Comparison of ENCODE assay signal across 13 mouse cellular contexts in genomic region chr1:40236694-40237093, GRCm38 (mm10). TPM values are rescaled to one million over a fixed set of nuclear protein-coding genes. Genes with fewer than 3 reads are reported as not detected.
A peak's percentile ranks its signal among the peaks of the same experiment; 100 is the strongest.
DNase-seq lines count a peak whose midpoint lies in the region; ATAC-seq and TF ChIP-seq lines count a peak whose summit lies in the region.
"Had no signal": no experiment of that assay in that cellular context is flagged by ENCODE, and none has a peak within 500 bp of the region (broad histone marks: within the 10 kb centered on the region; RNA-seq: fewer than 3 reads in every experiment).

No protein-coding gene starts in this region.

- no peaks in the 10 kb centered on the region for H3K27me3 ChIP-seq in liver, postnatal 0 days (ENCODE audit: insufficient read depth, low read length)
- no peaks in the 10 kb centered on the region for H3K27me3 ChIP-seq in kidney, embryonic 15.5 days
- no peaks in the 10 kb centered on the region for H3K27me3 ChIP-seq in stomach, embryonic 15.5 days (replicated peaks)
- H3K27me3 ChIP-seq: midbrain, embryonic 13.5 days had no signal

- no peak overlapping the region for H3K4me2 ChIP-seq in liver, postnatal 0 days (ENCODE audit: low read depth, low read length)
- H3K4me2 ChIP-seq in kidney, embryonic 15.5 days, result no peak overlapping the region
- no peak overlapping the region for H3K4me2 ChIP-seq in stomach, embryonic 15.5 days
- H3K4me2 ChIP-seq: midbrain, embryonic 13.5 days had no signal

- peak; percentile 74 for ATAC-seq in liver, postnatal 0 days
- ATAC-seq in kidney, embryonic 15.5 days (replicated peaks; ENCODE audit: low FRiP score), result peak; percentile 79
- no peak for ATAC-seq in stomach, embryonic 15.5 days (ENCODE audit: insufficient read depth, low FRiP score, low read depth)
- ATAC-seq: midbrain, embryonic 13.5 days had no signal

- no peak for TF ChIP-seq CTCF in liver, postnatal 0 days (IDR thresholded peaks at IDR 0.05; ENCODE audit: low read depth)

- H3K4me3 ChIP-seq in liver, postnatal 0 days (ENCODE audit: low read depth, low read length), result no peak overlapping the region
- H3K4me3 ChIP-seq in kidney, embryonic 15.5 days (replicated peaks), result no peak overlapping the region
- H3K4me3 ChIP-seq in stomach, embryonic 15.5 days (replicated peaks), result no peak overlapping the region
- H3K4me3 ChIP-seq: layer of hippocampus, adult 2 months; midbrain, embryonic 13.5 days had no signal

- H3K4me1 ChIP-seq in liver, postnatal 0 days (ENCODE audit: insufficient read depth), result peaks cover 40% of the 10 kb centered on the region
- peaks cover 42% of the 10 kb centered on the region for H3K4me1 ChIP-seq in kidney, embryonic 15.5 days
- peaks cover 25% of the 10 kb centered on the region; the same call in 1 of the 2 replicates for H3K4me1 ChIP-seq in stomach, embryonic 15.5 days
- H3K4me1 ChIP-seq: midbrain, embryonic 13.5 days had no signal

- H3K9me3 ChIP-seq in liver, postnatal 0 days (ENCODE audit: low read length), result no peaks in the 10 kb centered on the region
- no peaks in the 10 kb centered on the region for H3K9me3 ChIP-seq in kidney, embryonic 15.5 days (replicated peaks)
- no peaks in the 10 kb centered on the region for H3K9me3 ChIP-seq in stomach, embryonic 15.5 days
- H3K9me3 ChIP-seq: midbrain, embryonic 13.5 days had no signal

- WGBS in liver, postnatal 0 days (ENCODE audit: insufficient replicate concordance), result 53% methylated on average over 6 of the region's 6 CpGs
- WGBS in kidney, embryonic 15.5 days, result 31% methylated on average over 6 of the region's 6 CpGs
- WGBS in stomach, embryonic 15.5 days, result 38% methylated on average over 6 of the region's 6 CpGs

- intact Hi-C loops in heart, postnatal 25 days (cut with DNase I), result no loop called here

- peak overlapping the region; percentile 36; the same call in 1 of the 2 replicates for H3K27ac ChIP-seq in liver, postnatal 0 days (ENCODE audit: low read depth)
- no peak overlapping the region; the same call in 1 of the 2 replicates for H3K27ac ChIP-seq in kidney, embryonic 15.5 days
- peak overlapping the region; percentile 51; the same call in 1 of the 2 replicates for H3K27ac ChIP-seq in stomach, embryonic 15.5 days
- H3K27ac ChIP-seq: layer of hippocampus, adult 2 months; midbrain, embryonic 13.5 days had no signal

- no peaks in the 10 kb centered on the region for H3K36me3 ChIP-seq in liver, postnatal 0 days (replicated peaks; ENCODE audit: insufficient read depth, low read length)
- no peaks in the 10 kb centered on the region for H3K36me3 ChIP-seq in kidney, embryonic 15.5 days
- H3K36me3 ChIP-seq in stomach, embryonic 15.5 days, result no peaks in the 10 kb centered on the region
- H3K36me3 ChIP-seq: midbrain, embryonic 13.5 days had no signal

- no peak for TF ChIP-seq EP300 in liver, postnatal 0 days (IDR thresholded peaks at IDR 0.05; ENCODE audit: low read depth)

- H3K9ac ChIP-seq in liver, postnatal 0 days (replicated peaks), result no peak overlapping the region
- H3K9ac ChIP-seq in kidney, embryonic 15.5 days, result no peak overlapping the region
- H3K9ac ChIP-seq in stomach, embryonic 15.5 days, result no peak overlapping the region
- H3K9ac ChIP-seq: midbrain, embryonic 13.5 days had no signal

- DNase-seq in heart, adult 11 months, result peak; percentile 89
- DNase-seq in heart, postnatal 25 days (ENCODE audit: low spot score), result no peak
- no peak for DNase-seq in liver, postnatal 0 days
- no peak for DNase-seq in liver
- no peak for DNase-seq in cerebellum, postnatal 25 days
- DNase-seq in natural killer cell, adult 2 months (ENCODE audit: low spot score in 2 of 2), result no peak
- DNase-seq: adrenal gland, postnatal 14 days; lung, postnatal 10 days; thymus, adult 2 months had no signal

RNA-seq across cellular contexts. Expression of gene Il1r1, which starts 11.8 kb away (rescaled TPM):
- 1 to 10 TPM; 6.0 to 6.1 TPM for total RNA-seq in heart, postnatal 25 days (2021)
- 12.7 and 15.1 TPM in 2 replicates for polyA plus RNA-seq in liver, postnatal 0 days (2015; fragmentation: Nextera tagmentation; extraction: Ambion mirVana)
- polyA plus RNA-seq in kidney, embryonic 15.5 days (2015; fragmentation: Nextera tagmentation; extraction: Ambion mirVana), result 4.6 and 5.0 TPM in 2 replicates
- polyA plus RNA-seq in stomach, embryonic 15.5 days (2015; fragmentation: Nextera tagmentation; extraction: Ambion mirVana), result 9.3 TPM in 2 replicates
